Comparison of ENCODE assay signal across 3 mouse cellular contexts in genomic region chr10:7003898-7004297, GRCm38 (mm10). TPM values are rescaled to one million over a fixed set of nuclear protein-coding genes. Genes with fewer than 3 reads are reported as not detected.
"Had no signal": no experiment of that assay in that cellular context is flagged by ENCODE, and none has a peak within 500 bp of the region (broad histone marks: within the 10 kb centered on the region; RNA-seq: fewer than 3 reads in every experiment).

No protein-coding gene starts in this region.

RNA-seq across cellular contexts. Expression of gene Ipcef1, which starts 48.4 kb away (rescaled TPM):
- total RNA-seq: gastrocnemius, adult 18-20 months; gastrocnemius, adult 2 months; gastrocnemius, postnatal 14 days had no signal
